Mouse (Mus musculus) ES-Bruce4 (cell line): ENCODE measurements around the gene Alb.

Experiments
- CTCF ChIP-seq: IDR thresholded peaks from one replicate; pipeline ENCODE4 v1.8.1; 2011; ENCODE audit warnings: low read depth, low read length
- EP300 ChIP-seq: IDR thresholded peaks from 2 replicates; pipeline ENCODE4 v1.6.1; 2011; ENCODE audit warnings: low read depth, low read length; ENCODE audit not compliant: insufficient read depth
- POLR2A ChIP-seq: IDR thresholded peaks from one replicate; pipeline ENCODE4 v1.8.1; 2011; ENCODE audit warnings: low read length; ENCODE audit not compliant: insufficient read depth

DNA sequence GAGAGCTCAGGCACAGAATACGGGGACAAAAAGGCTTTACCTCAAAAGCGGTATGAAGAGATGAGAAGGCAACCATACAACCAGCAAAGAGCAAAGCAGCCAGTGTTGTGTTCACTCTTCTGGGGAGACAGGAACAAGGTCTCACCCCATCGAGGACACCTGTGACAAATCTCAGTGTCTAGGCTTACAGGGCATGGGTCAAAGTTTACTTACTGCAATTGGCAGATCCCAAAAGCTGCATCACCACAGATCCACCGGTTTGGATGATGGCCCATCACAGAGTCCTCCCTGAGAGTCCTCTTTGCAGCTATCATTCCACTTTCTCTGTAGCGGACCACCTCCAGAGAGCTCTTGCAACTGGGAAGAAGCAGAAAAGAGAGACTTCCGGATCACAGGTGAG is 54.9 kb downstream of the Alb start:
- TF ChIP-seq CTCF = no peak
- no peak for TF ChIP-seq POLR2A
- no peak for TF ChIP-seq EP300
